Mouse (Mus musculus) liver, embryonic 14 days (tissue): Measurements from ENCODE around the gene Cdpf1. TPM values are rescaled to one million over a fixed set of nuclear protein-coding genes. Genes with fewer than 3 reads are reported as not detected.

Source experiments
- polyA plus RNA-seq: library from polyadenylated mRNA; depleted of rRNA; stranded (reverse); fragments of >200 nt; gene quantifications from 2 replicates; pipeline ENCODE4 v1.2.3, GENCODE M21; 2012; rRNA removed

Cdpf1 gene
- polyA plus RNA-seq = 13.5 and 16.0 TPM in 2 replicates

GRCm38 (mm10) chr15:85811535-85812277 lies at the start of gene Cdpf1:
Gene Cdpf1, minus strand, starts transcription at chr15:85811697.

GRCm38 (mm10) chr15:85859490-85860031 lies 48.1 kb upstream of the Cdpf1 start, which contains the start of gene Gtse1:
Gene Gtse1, plus strand, starts transcription at chr15:85859745.

GRCm38 (mm10) chr15:85831954-85832590 lies 20.6 kb upstream of the Cdpf1 start, which contains the start of gene Ttc38:
Gene Ttc38, plus strand, starts transcription at chr15:85832306.

GRCm38 (mm10) chr15:85821203-85822010 lies 9.9 kb upstream of the Cdpf1 start, which contains the start of gene Pkdrej:
Gene Pkdrej, minus strand, starts transcription at chr15:85821734.

Other genes starting within 250 kb of the Cdpf1 start
- gene Wnt7b, start 229.2 kb downstream of the Cdpf1 start, polyA plus RNA-seq = 0.07 and 0.16 TPM in 2 replicates
- 3.1 and 4.6 TPM in 2 replicates for gene Ppara, start 76.7 kb downstream of the Cdpf1 start, polyA plus RNA-seq
- gene Pkdrej, start 10.0 kb upstream of the Cdpf1 start, polyA plus RNA-seq = 0.10 TPM in 2 replicates
- 3.2 and 4.2 TPM in 2 replicates for gene Ttc38, start 20.6 kb upstream of the Cdpf1 start, polyA plus RNA-seq
- 16.9 and 20.6 TPM in 2 replicates for gene Gtse1, start 48.0 kb upstream of the Cdpf1 start, polyA plus RNA-seq
- 13.6 and 14.3 TPM in 2 replicates for gene Trmu, start 67.6 kb upstream of the Cdpf1 start, polyA plus RNA-seq
- 0.12 and 0.14 TPM in 2 replicates for gene Celsr1, start 222.1 kb upstream of the Cdpf1 start, polyA plus RNA-seq
- 6.2 and 7.3 TPM in 2 replicates for gene Gramd4, start 246.0 kb upstream of the Cdpf1 start, polyA plus RNA-seq